In genomic region chr4:124692416-124692861, GRCm38 (mm10) we compare ENCODE assay signal across 10 mouse cellular contexts. TPM values are rescaled to one million over a fixed set of nuclear protein-coding genes. Genes with fewer than 3 reads are reported as not detected.
DNase-seq lines count a peak whose midpoint lies in the region; ATAC-seq and TF ChIP-seq lines count a peak whose summit lies in the region.
"Had no signal": no experiment of that assay in that cellular context is flagged by ENCODE, and none has a peak within 500 bp of the region (broad histone marks: within the 10 kb centered on the region; RNA-seq: fewer than 3 reads in every experiment).

No protein-coding gene starts in this region.

- WGBS in forebrain, embryonic 12.5 days: 66% methylated on average over 3 of the region's 3 CpGs
- 30% methylated on average over 3 of the region's 3 CpGs for WGBS in liver, embryonic 12.5 days (ENCODE audit: insufficient replicate concordance)
- 45% methylated on average over 3 of the region's 3 CpGs for WGBS in stomach, embryonic 14.5 days

- DNase-seq in layer of hippocampus, adult 2 months (ENCODE audit: low spot score in 2 of 2): no peak
- no peak for DNase-seq in layer of hippocampus, adult 18-20 months (ENCODE audit: low spot score in 2 of 2)
- DNase-seq in right cerebral cortex, postnatal 10 days (ENCODE audit: low spot score in 2 of 2): no peak
- no peak for DNase-seq in retina, postnatal 1 day
- no peak for DNase-seq in B cell, adult 2 months
- DNase-seq: right cerebral cortex, postnatal 25 days had no signal

- peak overlapping the region; percentile 88 for H3K4me3 ChIP-seq in layer of hippocampus, adult 2 months
- peak overlapping the region; percentile 78 for H3K4me3 ChIP-seq in forebrain, embryonic 12.5 days (replicated peaks)
- peak overlapping the region; percentile 96 for H3K4me3 ChIP-seq in liver, embryonic 12.5 days
- H3K4me3 ChIP-seq in stomach, embryonic 14.5 days (ENCODE audit: low read depth, low read length): peak overlapping the region; percentile 66

- peak overlapping the region; percentile 84 for H3K9ac ChIP-seq in forebrain, embryonic 12.5 days
- H3K9ac ChIP-seq in liver, embryonic 12.5 days: peak overlapping the region; percentile 89
- H3K9ac ChIP-seq in stomach, embryonic 14.5 days (replicated peaks; ENCODE audit: low read depth, low read length): peak overlapping the region; percentile 71; the same call in 1 of the 2 replicates

- no peaks in the 10 kb centered on the region for H3K9me3 ChIP-seq in forebrain, embryonic 12.5 days
- H3K9me3 ChIP-seq in liver, embryonic 12.5 days (replicated peaks): no peaks in the 10 kb centered on the region
- no peaks in the 10 kb centered on the region for H3K9me3 ChIP-seq in stomach, embryonic 14.5 days (ENCODE audit: control insufficient read depth, low read depth, low read length)

- peaks cover 19% of the 10 kb centered on the region for H3K27me3 ChIP-seq in forebrain, embryonic 12.5 days
- H3K27me3 ChIP-seq in liver, embryonic 12.5 days (replicated peaks): no peaks in the 10 kb centered on the region
- no peaks in the 10 kb centered on the region for H3K27me3 ChIP-seq in stomach, embryonic 14.5 days (ENCODE audit: control insufficient read depth, insufficient read depth, low read length)

- peaks cover 4% of the 10 kb centered on the region for H3K36me3 ChIP-seq in forebrain, embryonic 12.5 days (replicated peaks)
- H3K36me3 ChIP-seq in liver, embryonic 12.5 days: peaks cover 27% of the 10 kb centered on the region
- no peaks in the 10 kb centered on the region for H3K36me3 ChIP-seq in stomach, embryonic 14.5 days (ENCODE audit: control insufficient read depth, insufficient read depth, low read length)

- TF ChIP-seq CTCF in layer of hippocampus, adult 2 months (conservative IDR thresholded peaks at IDR 0.05): no peak

- H3K27ac ChIP-seq in layer of hippocampus, adult 2 months: no peak overlapping the region
- H3K27ac ChIP-seq in forebrain, embryonic 12.5 days: no peak overlapping the region
- H3K27ac ChIP-seq in liver, embryonic 12.5 days: peak overlapping the region; percentile 69
- no peak overlapping the region for H3K27ac ChIP-seq in stomach, embryonic 14.5 days (ENCODE audit: low read length)

- peaks cover 19% of the 10 kb centered on the region for H3K4me1 ChIP-seq in forebrain, embryonic 12.5 days
- peaks cover 54% of the 10 kb centered on the region for H3K4me1 ChIP-seq in liver, embryonic 12.5 days
- H3K4me1 ChIP-seq in stomach, embryonic 14.5 days (ENCODE audit: control insufficient read depth, insufficient read depth, low read length): peaks cover 8% of the 10 kb centered on the region; the same call in 1 of the 2 replicates

- H3K4me2 ChIP-seq in forebrain, embryonic 12.5 days: peak overlapping the region; percentile 88
- peak overlapping the region; percentile 87 for H3K4me2 ChIP-seq in liver, embryonic 12.5 days
- peak overlapping the region; percentile 53 for H3K4me2 ChIP-seq in stomach, embryonic 14.5 days (replicated peaks; ENCODE audit: low read depth, low read length)

- no peak for ATAC-seq in forebrain, embryonic 12.5 days (ENCODE audit: low FRiP score)
- no peak for ATAC-seq in liver, embryonic 12.5 days
- no peak for ATAC-seq in stomach, embryonic 14.5 days (ENCODE audit: insufficient number of reproducible peaks, insufficient read depth, low FRiP score, low read depth)

RNA-seq across cellular contexts. Expression of gene Utp11, which starts 1.0 kb away (rescaled TPM):
- 10 to 100 TPM; 16.6 to 18.6 TPM for total RNA-seq in layer of hippocampus, adult 2 months (2021)
- 10 to 100 TPM; 16.8 to 18.1 TPM for total RNA-seq in layer of hippocampus, adult 18-20 months (2021)
- polyA plus RNA-seq in forebrain, embryonic 12.5 days (2016; fragmentation: Nextera tagmentation; extraction: Ambion mirVana): 63.8 and 64.0 TPM in 2 replicates
- polyA plus RNA-seq in liver, embryonic 12.5 days (2016; fragmentation: Nextera tagmentation; extraction: Ambion mirVana): 51.4 and 51.5 TPM in 2 replicates
- polyA plus RNA-seq in stomach, embryonic 14.5 days (2014; fragmentation: Nextera tagmentation; extraction: Ambion mirVana): 73.9 and 74.2 TPM in 2 replicates

RNA-seq across cellular contexts. Expression of gene Fhl3, which starts 8.1 kb away (rescaled TPM):
- 1 to 10 TPM; 1.4 to 1.5 TPM for total RNA-seq in layer of hippocampus, adult 2 months (2021)
- total RNA-seq in layer of hippocampus, adult 18-20 months (2021): 1 to 10 TPM; 1.2 to 1.4 TPM
- polyA plus RNA-seq in forebrain, embryonic 12.5 days (2016; fragmentation: Nextera tagmentation; extraction: Ambion mirVana): 2.2 TPM in 2 replicates
- 3.5 and 3.7 TPM in 2 replicates for polyA plus RNA-seq in liver, embryonic 12.5 days (2016; fragmentation: Nextera tagmentation; extraction: Ambion mirVana)
- 19.5 and 20.4 TPM in 2 replicates for polyA plus RNA-seq in stomach, embryonic 14.5 days (2014; fragmentation: Nextera tagmentation; extraction: Ambion mirVana)

RNA-seq across cellular contexts. Expression of gene Sf3a3, which starts 22.1 kb away (rescaled TPM):
- 10 to 100 TPM; 35.1 to 35.7 TPM for total RNA-seq in layer of hippocampus, adult 2 months (2021)
- 10 to 100 TPM; 35.0 TPM for total RNA-seq in layer of hippocampus, adult 18-20 months (2021)
- polyA plus RNA-seq in forebrain, embryonic 12.5 days (2016; fragmentation: Nextera tagmentation; extraction: Ambion mirVana): 203 and 204 TPM in 2 replicates
- polyA plus RNA-seq in liver, embryonic 12.5 days (2016; fragmentation: Nextera tagmentation; extraction: Ambion mirVana): 116 and 121 TPM in 2 replicates
- polyA plus RNA-seq in stomach, embryonic 14.5 days (2014; fragmentation: Nextera tagmentation; extraction: Ambion mirVana): 145 and 150 TPM in 2 replicates

RNA-seq across cellular contexts. Expression of gene Pou3f1, which starts 35.8 kb away (rescaled TPM):
- 10 to 100 TPM; 40.5 to 40.7 TPM for total RNA-seq in layer of hippocampus, adult 2 months (2021)
- 10 to 100 TPM; 49.2 to 54.0 TPM for total RNA-seq in layer of hippocampus, adult 18-20 months (2021)
- 16.0 and 21.6 TPM in 2 replicates for polyA plus RNA-seq in forebrain, embryonic 12.5 days (2016; fragmentation: Nextera tagmentation; extraction: Ambion mirVana)
- 0.02 and 0.22 TPM in 2 replicates for polyA plus RNA-seq in liver, embryonic 12.5 days (2016; fragmentation: Nextera tagmentation; extraction: Ambion mirVana)
- 0.10 and 0.42 TPM in 2 replicates for polyA plus RNA-seq in stomach, embryonic 14.5 days (2014; fragmentation: Nextera tagmentation; extraction: Ambion mirVana)
- total RNA-seq: adrenal gland, adult 18-20 months had no signal

RNA-seq across cellular contexts. Expression of gene Inpp5b, which starts 49.2 kb away (rescaled TPM):
- 10 to 100 TPM; 43.6 to 51.2 TPM for total RNA-seq in layer of hippocampus, adult 2 months (2021)
- 10 to 100 TPM; 42.9 to 47.1 TPM for total RNA-seq in layer of hippocampus, adult 18-20 months (2021)
- 23.8 and 31.9 TPM in 2 replicates for polyA plus RNA-seq in forebrain, embryonic 12.5 days (2016; fragmentation: Nextera tagmentation; extraction: Ambion mirVana)
- polyA plus RNA-seq in liver, embryonic 12.5 days (2016; fragmentation: Nextera tagmentation; extraction: Ambion mirVana): 49.7 and 50.3 TPM in 2 replicates
- polyA plus RNA-seq in stomach, embryonic 14.5 days (2014; fragmentation: Nextera tagmentation; extraction: Ambion mirVana): 27.4 and 31.1 TPM in 2 replicates
